Comparison of ENCODE assay signal across 22 mouse cellular contexts in the genomic region with DNA sequence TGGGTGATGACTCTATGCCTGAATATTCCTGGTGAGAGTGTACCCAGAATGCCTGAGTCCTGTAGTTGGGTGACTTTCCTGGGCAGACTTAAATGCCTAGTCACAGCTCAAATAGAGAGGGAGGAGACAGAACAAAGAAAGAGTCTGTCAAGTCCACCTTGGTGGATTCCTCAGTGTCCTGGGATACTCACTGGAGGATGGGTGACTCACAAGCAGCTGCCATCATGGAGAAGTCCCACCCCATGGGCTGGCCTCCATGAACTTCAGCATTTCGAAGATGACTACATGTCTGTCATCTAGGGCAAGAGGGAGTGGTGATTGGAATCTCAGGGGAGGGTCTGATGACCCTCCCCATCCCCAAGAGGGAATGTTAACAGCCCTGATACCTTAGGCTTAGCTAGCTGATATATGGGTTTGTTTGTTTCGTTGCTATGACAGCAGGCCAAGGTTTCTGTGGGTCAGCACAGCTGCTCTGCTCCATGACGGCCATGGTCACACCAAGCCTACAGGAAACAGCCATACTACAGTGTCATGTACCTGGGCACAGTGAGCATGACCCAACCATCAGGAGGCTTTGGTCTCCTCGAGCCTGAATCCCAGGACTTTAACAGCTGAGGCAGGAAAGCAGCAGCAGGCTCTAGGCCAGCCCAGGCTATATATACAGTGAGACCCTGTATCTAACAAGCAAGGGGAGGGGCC. TPM values are rescaled to one million over a fixed set of nuclear protein-coding genes. Genes with fewer than 3 reads are reported as not detected.
DNase-seq lines count a peak whose midpoint lies in the region; ATAC-seq lines count a peak whose summit lies in the region.
"Had no signal": no experiment of that assay in that cellular context is flagged by ENCODE, and none has a peak within 500 bp of the region (broad histone marks: within the 10 kb centered on the region; RNA-seq: fewer than 3 reads in every experiment).

No protein-coding gene starts in this region.

- no peak overlapping the region for H3K9ac ChIP-seq in forebrain, embryonic 14.5 days (ENCODE audit: low read length)
- H3K9ac ChIP-seq: forebrain, embryonic 15.5 days; hindbrain, embryonic 15.5 days had no signal

- no peak for ATAC-seq in forebrain, embryonic 14.5 days
- no peak for ATAC-seq in erythroblast, adult 5-6 weeks (replicated peaks; ENCODE audit: low FRiP score, poor library complexity, severe bottlenecking)
- ATAC-seq: forebrain, embryonic 15.5 days; inflammation-experienced regulatory T-cells, adult 6 months had no signal

- no peak for DNase-seq in heart, embryonic 10.5 days (ENCODE audit: low spot score)
- DNase-seq in heart, adult 18-20 months, result no peak
- peak; percentile 55 for DNase-seq in 3134 (ENCODE audit: extremely low read depth, insufficient read length, low spot score)
- DNase-seq in Muller cell, postnatal 12 days (ENCODE audit: inconsistent ontology term), result peak; percentile 74
- DNase-seq in mesoderm, embryonic 11.5 days (ENCODE audit: low read depth, low spot score), result peak; percentile 46
- DNase-seq in forebrain, embryonic 14.5 days (ENCODE audit: low spot score), result no peak
- DNase-seq in ovary, postnatal 14 days (ENCODE audit: low spot score), result no peak
- DNase-seq: adrenal gland, postnatal 14 days; cerebellum, adult 18-20 months; cerebellum, adult 9-11 months; cerebellum, postnatal 36 days; gastrocnemius, postnatal 10 days; heart, postnatal 36 days had no signal

- no peaks in the 10 kb centered on the region for H3K27me3 ChIP-seq in heart, embryonic 10.5 days (ENCODE audit: insufficient read depth, poor library complexity, severe bottlenecking)
- H3K27me3 ChIP-seq in forebrain, embryonic 14.5 days (replicated peaks; ENCODE audit: control insufficient read depth, insufficient read depth, low read length), result 0 out of 2 replicates have a peak, but pooled peaks cover 3% of the 10 kb centered on the region
- H3K27me3 ChIP-seq: CH12.LX; forebrain, embryonic 15.5 days; heart, embryonic 13.5 days had no signal

- H3K36me3 ChIP-seq in heart, embryonic 10.5 days, result no peaks in the 10 kb centered on the region
- no peaks in the 10 kb centered on the region for H3K36me3 ChIP-seq in forebrain, embryonic 14.5 days (ENCODE audit: control insufficient read depth, insufficient read depth, low read length)
- H3K36me3 ChIP-seq: embryonic facial prominence, embryonic 10.5 days; forebrain, embryonic 10.5 days; forebrain, embryonic 15.5 days; heart, embryonic 13.5 days; hindbrain, embryonic 15.5 days had no signal

- no peak overlapping the region for H3K4me2 ChIP-seq in forebrain, embryonic 14.5 days (ENCODE audit: low read length)
- H3K4me2 ChIP-seq: forebrain, embryonic 15.5 days; heart, embryonic 13.5 days; hindbrain, embryonic 15.5 days had no signal

- H3K4me3 ChIP-seq in heart, embryonic 10.5 days, result no peak overlapping the region
- no peak overlapping the region for H3K4me3 ChIP-seq in forebrain, embryonic 14.5 days (ENCODE audit: low read depth, low read length)
- H3K4me3 ChIP-seq: embryonic facial prominence, embryonic 10.5 days; erythroblast, embryonic 14.5 days; forebrain, embryonic 10.5 days; forebrain, embryonic 15.5 days; heart, embryonic 13.5 days; hindbrain, embryonic 15.5 days had no signal

- WGBS in heart, embryonic 10.5 days, result 42% methylated on average over 4 of the region's 4 CpGs
- 66% methylated on average over 4 of the region's 4 CpGs for WGBS in forebrain, embryonic 14.5 days

- peak overlapping the region; percentile 75 for H3K27ac ChIP-seq in heart, embryonic 10.5 days
- no peak overlapping the region for H3K27ac ChIP-seq in forebrain, embryonic 14.5 days (ENCODE audit: low read depth, low read length)
- H3K27ac ChIP-seq: embryonic facial prominence, embryonic 10.5 days; forebrain, embryonic 10.5 days; forebrain, embryonic 15.5 days; heart, embryonic 13.5 days; hindbrain, embryonic 15.5 days had no signal

- H3K9me3 ChIP-seq in heart, embryonic 10.5 days, result no peaks in the 10 kb centered on the region
- no peaks in the 10 kb centered on the region for H3K9me3 ChIP-seq in forebrain, embryonic 14.5 days (replicated peaks; ENCODE audit: control insufficient read depth, low read length)
- H3K9me3 ChIP-seq: embryonic facial prominence, embryonic 10.5 days; forebrain, embryonic 10.5 days; forebrain, embryonic 15.5 days; heart, embryonic 13.5 days; hindbrain, embryonic 15.5 days had no signal

- H3K4me1 ChIP-seq in heart, embryonic 10.5 days, result peaks cover 27% of the 10 kb centered on the region
- H3K4me1 ChIP-seq in forebrain, embryonic 14.5 days (ENCODE audit: control insufficient read depth, insufficient read depth, low read length), result peaks cover 3% of the 10 kb centered on the region; the same call in 1 of the 2 replicates

RNA-seq across cellular contexts. Expression of gene Clic4, which starts 4.2 kb away (rescaled TPM):
- 263 and 343 TPM in 2 replicates for polyA plus RNA-seq in heart, embryonic 10.5 days (2016; fragmentation: Nextera tagmentation; extraction: Ambion mirVana)
- 100 to 1,000 TPM; 253 to 258 TPM for total RNA-seq in heart, adult 18-20 months (2021)
- polyA plus RNA-seq in forebrain, embryonic 14.5 days (2014; fragmentation: Nextera tagmentation; extraction: Ambion mirVana), result 74.1 and 74.4 TPM in 2 replicates
- total RNA-seq in erythroblast, adult 5-6 weeks (2015; ENCODE audit: low replicate concordance), result 24.6 and 29.9 TPM in 2 replicates
- 35.4 and 44.6 TPM in 2 replicates for total RNA-seq in erythroblast, adult 5-6 weeks (2017; ENCODE audit: low replicate concordance)

Comparison
In these comparisons a context has a peak if more than half of its experiments do, and no peak if none do; other contexts are left out.
1. DNase-seq: peak in 3134 (single experiment), Muller cell, postnatal 12 days (single experiment) and mesoderm, embryonic 11.5 days (single experiment); none in heart, embryonic 10.5 days (single experiment), heart, adult 18-20 months (0 of 2), forebrain, embryonic 14.5 days (single experiment) and ovary, postnatal 14 days (single experiment).
2. RNA of gene Clic4, which starts 4.2 kb away (total RNA-seq): 253 to 258 TPM in heart, adult 18-20 months; 24.6 to 44.6 TPM in erythroblast, adult 5-6 weeks; every median in the first group is over 4 times any median in the second.